Comparison of ENCODE assay signal across 9 mouse cellular contexts in genomic region chr11:81996172-81996841, GRCm38 (mm10). TPM values are rescaled to one million over a fixed set of nuclear protein-coding genes. Genes with fewer than 3 reads are reported as not detected.
A peak's percentile ranks its signal among the peaks of the same experiment; 100 is the strongest.
DNase-seq lines count a peak whose midpoint lies in the region; ATAC-seq and TF ChIP-seq lines count a peak whose summit lies in the region.
"Had no signal": no experiment of that assay in that cellular context is flagged by ENCODE, and none has a peak within 500 bp of the region (broad histone marks: within the 10 kb centered on the region; RNA-seq: fewer than 3 reads in every experiment).

No protein-coding gene starts in this region.

- no peak for ATAC-seq in cerebellum, adult (ENCODE audit: insufficient number of reproducible peaks, low FRiP score, low TSS enrichment)
- peak; percentile 77 for ATAC-seq in megakaryocyte-erythroid progenitor cell, adult 5-6 weeks (replicated peaks; ENCODE audit: low FRiP score, low TSS enrichment, poor library complexity, severe bottlenecking)

- no peak overlapping the region for H3K4me3 ChIP-seq in bone marrow, adult 2 months (replicated peaks; ENCODE audit: control insufficient read depth, low read depth, low read length)
- H3K4me3 ChIP-seq in embryonic fibroblast, embryonic 13.5 days (ENCODE audit: insufficient read depth, low read length): no peak overlapping the region
- no peak overlapping the region for H3K4me3 ChIP-seq in small intestine, adult 2 months (ENCODE audit: low read depth, low read length)

- intact Hi-C loops in heart, postnatal 25 days (cut with DNase I): loop anchor here (1.0 to 5.0 kb wide), 2 partner anchors 41 to 181 kb away; partner anchors contain the start of genes Ccl2 and Gm17268

- H3K27me3 ChIP-seq in small intestine, adult 2 months (ENCODE audit: control insufficient read depth, insufficient read depth, low read length): no peaks in the 10 kb centered on the region

- peak; percentile 99 for TF ChIP-seq CTCF in bone marrow, adult 2 months (IDR thresholded peaks at IDR 0.05; ENCODE audit: control insufficient read depth, insufficient read depth, low read length)
- peak; percentile 100 for TF ChIP-seq CTCF in embryonic fibroblast, embryonic 13.5 days (IDR thresholded peaks at IDR 0.05; ENCODE audit: borderline replicate concordance, insufficient read depth, low read length)
- TF ChIP-seq CTCF in small intestine, adult 2 months (IDR thresholded peaks at IDR 0.05; ENCODE audit: extremely low read depth, insufficient read length, insufficient replicate concordance, low read depth, low read length): peak; percentile 100

- 66% methylated on average over 10 of the region's 10 CpGs for WGBS in bone marrow, adult 2 months
- 72% methylated on average over 10 of the region's 10 CpGs for WGBS in small intestine, adult 2 months

- peak; percentile 48 for DNase-seq in cerebellum, adult 11 months
- DNase-seq in heart, postnatal 25 days (ENCODE audit: low spot score): peak; percentile 31
- peak; percentile 81 for DNase-seq in left cerebral cortex, adult 11 months (ENCODE audit: low spot score)

- H3K4me1 ChIP-seq in bone marrow, adult 2 months (ENCODE audit: control insufficient read depth, insufficient read depth, low read length): no peaks in the 10 kb centered on the region
- peaks cover 6% of the 10 kb centered on the region for H3K4me1 ChIP-seq in embryonic fibroblast, embryonic 13.5 days (ENCODE audit: control insufficient read depth, insufficient read depth, low read length)
- H3K4me1 ChIP-seq in small intestine, adult 2 months (ENCODE audit: control insufficient read depth, insufficient read depth, insufficient read length, low read length): no peaks in the 10 kb centered on the region

- no peak for TF ChIP-seq POLR2A in bone marrow, adult 2 months (IDR thresholded peaks at IDR 0.05; ENCODE audit: borderline replicate concordance, control insufficient read depth, low read depth, low read length)
- TF ChIP-seq POLR2A in embryonic fibroblast, embryonic 13.5 days (IDR thresholded peaks at IDR 0.05; ENCODE audit: low read depth, low read length): no peak
- TF ChIP-seq POLR2A in small intestine, adult 2 months (IDR thresholded peaks at IDR 0.05; ENCODE audit: low read depth, low read length): no peak

- H3K27ac ChIP-seq in bone marrow, adult 2 months (ENCODE audit: control insufficient read depth, insufficient read depth, low read depth, low read length, poor library complexity): no peak overlapping the region
- no peak overlapping the region for H3K27ac ChIP-seq in embryonic fibroblast, embryonic 13.5 days (ENCODE audit: insufficient read depth, low read length)
- H3K27ac ChIP-seq in small intestine, adult 2 months (ENCODE audit: insufficient read depth, low read depth, low read length): no peak overlapping the region

- H3K36me3 ChIP-seq in small intestine, adult 2 months (ENCODE audit: control insufficient read depth, insufficient read depth, low read length): no peaks in the 10 kb centered on the region
- H3K36me3 ChIP-seq: G1E had no signal

RNA-seq across cellular contexts. Expression of gene Asic2, which starts 28.1 kb away (rescaled TPM):
- polyA plus RNA-seq in bone marrow, adult 2 months (2011; ENCODE audit: insufficient read depth, insufficient read length, low replicate concordance, missing spikeins): not detected in 2 replicates
- not detected in 2 replicates for polyA plus RNA-seq in embryonic fibroblast, embryonic 13.5 days (2011; ENCODE audit: insufficient read length, low read depth, missing spikeins)
- total RNA-seq in heart, postnatal 25 days (2021): not detected
- total RNA-seq in megakaryocyte-erythroid progenitor cell, adult 5-6 weeks (2014; fragmentation: Nextera tagmentation): not detected in 2 replicates
- not detected in 2 replicates for total RNA-seq in megakaryocyte-erythroid progenitor cell, adult 5-6 weeks (2017)
- polyA plus RNA-seq in small intestine, adult 2 months (2012; rRNA removed): 0.47 and 1.4 TPM in 2 replicates
- polyA plus RNA-seq: G1E had no signal

RNA-seq across cellular contexts. Expression of gene Ccl2, which starts 39.1 kb away (rescaled TPM):
- 14.5 TPM in 1 of 2 replicates, not detected in the other for polyA plus RNA-seq in bone marrow, adult 2 months (2011; ENCODE audit: insufficient read depth, insufficient read length, low replicate concordance, missing spikeins)
- polyA plus RNA-seq in embryonic fibroblast, embryonic 13.5 days (2011; ENCODE audit: insufficient read length, low read depth, missing spikeins): 110 and 116 TPM in 2 replicates
- total RNA-seq in heart, postnatal 25 days (2021): 1 to 10 TPM; 1.2 to 1.3 TPM
- total RNA-seq in megakaryocyte-erythroid progenitor cell, adult 5-6 weeks (2014; fragmentation: Nextera tagmentation): not detected in 2 replicates
- 0.99 TPM in 1 of 2 replicates, not detected in the other for total RNA-seq in megakaryocyte-erythroid progenitor cell, adult 5-6 weeks (2017)
- 1.4 and 2.0 TPM in 2 replicates for polyA plus RNA-seq in small intestine, adult 2 months (2012; rRNA removed)
- total RNA-seq: G1E had no signal
- polyA plus RNA-seq: G1E had no signal

RNA-seq across cellular contexts. Expression of gene Gm17268, which starts 42.1 kb away (rescaled TPM):
- polyA plus RNA-seq in bone marrow, adult 2 months (2011; ENCODE audit: insufficient read depth, insufficient read length, low replicate concordance, missing spikeins): not detected in 2 replicates
- polyA plus RNA-seq in embryonic fibroblast, embryonic 13.5 days (2011; ENCODE audit: insufficient read length, low read depth, missing spikeins): not detected in 2 replicates
- total RNA-seq in heart, postnatal 25 days (2021): not detected
- not detected in 2 replicates for total RNA-seq in megakaryocyte-erythroid progenitor cell, adult 5-6 weeks (2014; fragmentation: Nextera tagmentation)
- not detected in 2 replicates for total RNA-seq in megakaryocyte-erythroid progenitor cell, adult 5-6 weeks (2017)
- not detected in 2 replicates for polyA plus RNA-seq in small intestine, adult 2 months (2012; rRNA removed)
- total RNA-seq: G1E had no signal
- polyA plus RNA-seq: G1E had no signal

RNA-seq across cellular contexts. Expression of gene Ccl7, which starts 49.2 kb away (rescaled TPM):
- 6.4 TPM in 1 of 2 replicates, not detected in the other for polyA plus RNA-seq in bone marrow, adult 2 months (2011; ENCODE audit: insufficient read depth, insufficient read length, low replicate concordance, missing spikeins)
- polyA plus RNA-seq in embryonic fibroblast, embryonic 13.5 days (2011; ENCODE audit: insufficient read length, low read depth, missing spikeins): 189 and 195 TPM in 2 replicates
- total RNA-seq in heart, postnatal 25 days (2021): under 1 TPM; 0.78 to 0.88 TPM
- total RNA-seq in megakaryocyte-erythroid progenitor cell, adult 5-6 weeks (2014; fragmentation: Nextera tagmentation): not detected in 2 replicates
- not detected in 2 replicates for total RNA-seq in megakaryocyte-erythroid progenitor cell, adult 5-6 weeks (2017)
- 0.32 and 0.91 TPM in 2 replicates for polyA plus RNA-seq in small intestine, adult 2 months (2012; rRNA removed)
- total RNA-seq: G1E had no signal
- polyA plus RNA-seq: G1E had no signal

Comparison
In these comparisons a context has a peak if more than half of its experiments do, and no peak if none do; other contexts are left out.
1. DNase-seq: peak in every context shown above with its lines; median percentile 81 in left cerebral cortex, adult 11 months; 48 in cerebellum, adult 11 months; 31 in heart, postnatal 25 days.